Comparison of ENCODE assay signal across 21 mouse cellular contexts in genomic region chr14:45707176-45707910, GRCm38 (mm10).
"Had no signal": no experiment of that assay in that cellular context is flagged by ENCODE, and none has a peak within 500 bp of the region (broad histone marks: within the 10 kb centered on the region; RNA-seq: fewer than 3 reads in every experiment).

No protein-coding gene starts in this region.

- H3K4me1 ChIP-seq: kidney, embryonic 15.5 days; limb, embryonic 12.5 days; limb, embryonic 15.5 days; liver, embryonic 12.5 days; liver, embryonic 15.5 days; neural tube, embryonic 12.5 days; neural tube, embryonic 15.5 days had no signal

- ATAC-seq: intestine, embryonic 16.5 days; liver, embryonic 12.5 days had no signal

- H3K9me3 ChIP-seq: limb, embryonic 15.5 days; liver, embryonic 12.5 days; liver, embryonic 15.5 days; neural tube, embryonic 15.5 days had no signal

- H3K9ac ChIP-seq: kidney, embryonic 15.5 days; limb, embryonic 12.5 days; limb, embryonic 15.5 days; liver, embryonic 12.5 days; liver, embryonic 15.5 days; neural tube, embryonic 12.5 days; neural tube, embryonic 15.5 days had no signal

- DNase-seq: kidney, adult 18-20 months; kidney, postnatal 10 days; layer of hippocampus, postnatal 36 days; left cerebral cortex, postnatal 4 days; lung, adult 2 months; lung, postnatal 14 days; lung, postnatal 4 days; midbrain, embryonic 14.5 days; thymus, adult 2 months; thymus, postnatal 14 days; thymus, postnatal 4 days had no signal

- H3K4me3 ChIP-seq: kidney, embryonic 15.5 days; left cerebral cortex, adult 2 months; limb, embryonic 12.5 days; limb, embryonic 15.5 days; liver, embryonic 12.5 days; liver, embryonic 15.5 days; neural tube, embryonic 12.5 days; neural tube, embryonic 15.5 days had no signal

- H3K36me3 ChIP-seq: kidney, embryonic 15.5 days; limb, embryonic 12.5 days; limb, embryonic 15.5 days; liver, embryonic 12.5 days; liver, embryonic 15.5 days; neural tube, embryonic 12.5 days; neural tube, embryonic 15.5 days had no signal

- H3K4me2 ChIP-seq: kidney, embryonic 15.5 days; limb, embryonic 12.5 days; limb, embryonic 15.5 days; liver, embryonic 12.5 days; liver, embryonic 15.5 days; midbrain, embryonic 11.5 days; neural tube, embryonic 12.5 days; neural tube, embryonic 15.5 days had no signal

- H3K27ac ChIP-seq: kidney, embryonic 15.5 days; left cerebral cortex, adult 2 months; limb, embryonic 12.5 days; limb, embryonic 15.5 days; liver, embryonic 12.5 days; liver, embryonic 15.5 days; neural tube, embryonic 12.5 days; neural tube, embryonic 15.5 days had no signal

- H3K27me3 ChIP-seq: kidney, embryonic 15.5 days; limb, embryonic 12.5 days; limb, embryonic 15.5 days; liver, embryonic 12.5 days; liver, embryonic 15.5 days; neural tube, embryonic 12.5 days; neural tube, embryonic 15.5 days had no signal
